Mouse (Mus musculus) hindbrain, postnatal 0 days (tissue): Measurements from ENCODE around the gene Ppp1r12b. TPM values are rescaled to one million over a fixed set of nuclear protein-coding genes. Genes with fewer than 3 reads are reported as not detected.

Experiments used
- ATAC-seq: fragments of 200-750 bp; cut with Nextera tagmentation; 2 replicates; pipeline ENCODE4 v1.8.0; 2017; ENCODE audit warnings: mild to moderate bottlenecking, moderate TSS enrichment, moderate library complexity
- DNase-seq: peaks from one replicate; pipeline ENCODE4 v3.0.0-alpha.2; 2015; ENCODE audit warnings: low spot score
- H3K27ac ChIP-seq: fragments of 300-500 bp; sonication (generic); 2 replicates; pipeline ENCODE4 v1.5.1; 2014; ENCODE audit warnings: mild to moderate bottlenecking
- H3K27me3 ChIP-seq: fragments of 300-500 bp; sonication (generic); 2 replicates; pipeline ENCODE4 v1.6.1; 2014; ENCODE audit warnings: low read length, mixed read lengths; ENCODE audit not compliant: insufficient read depth
- H3K36me3 ChIP-seq: fragments of 300-500 bp; sonication (generic); 2 replicates; pipeline ENCODE4 v1.6.1; 2014; ENCODE audit warnings: low read length, mixed read lengths; ENCODE audit not compliant: insufficient read depth
- H3K4me1 ChIP-seq: fragments of 300-500 bp; sonication (generic); 2 replicates; pipeline ENCODE4 v1.6.1; 2014; ENCODE audit warnings: antibody characterized with exemption, low read length, mixed read lengths; ENCODE audit not compliant: insufficient read depth
- H3K4me2 ChIP-seq: fragments of 300-500 bp; sonication (generic); 2 replicates; pipeline ENCODE4 v1.6.1; 2014; ENCODE audit warnings: low read depth, mild to moderate bottlenecking, low read length, moderate library complexity, mixed read lengths
- H3K4me3 ChIP-seq: fragments of 300-500 bp; sonication (generic); 2 replicates; pipeline ENCODE4 v1.5.1; 2014; ENCODE audit warnings: low read length
- H3K9ac ChIP-seq: fragments of 300-500 bp; sonication (generic); replicated peaks from 2 replicates; pipeline ENCODE4 v1.6.1; 2014; ENCODE audit warnings: mild to moderate bottlenecking, low read length, moderate library complexity, mixed read lengths
- H3K9me3 ChIP-seq: fragments of 300-500 bp; sonication (generic); 2 replicates; pipeline ENCODE4 v1.6.1; 2016; ENCODE audit warnings: low read length, mixed read lengths
- CTCF ChIP-seq: IDR thresholded peaks from 2 replicates; pipeline ENCODE4 v1.5.1; 2016; ENCODE audit warnings: antibody characterized with exemption, control low read depth, low read depth
- WGBS: fragments of 180-500 bp; shearing (Covaris S2); extraction: QIAGEN DNeasy Blood & Tissue Kit; methylation state at CpG from one replicate; pipeline ENCODE4 v1.1.7; 2014; 5-methylcytosine and 5-hydroxymethylcytosine counted together
- polyA plus RNA-seq: library from polyadenylated mRNA; unstranded; fragments of >200 nt; fragmentation: Nextera tagmentation; extraction: Ambion mirVana; gene quantifications from 2 replicates; pipeline ENCODE4 v1.2.1, GENCODE M21; 2015
- total RNA-seq: library from RNA; depleted of rRNA; stranded (reverse); fragments of >200 nt; gene quantifications from 2 replicates; pipeline ENCODE4 v1.2.3, GENCODE M21; 2014

The Ppp1r12b gene
- total and polyA plus RNA-seq, 2 experiments from 2014 or later = 12.9 to 26.6 TPM

DNA sequence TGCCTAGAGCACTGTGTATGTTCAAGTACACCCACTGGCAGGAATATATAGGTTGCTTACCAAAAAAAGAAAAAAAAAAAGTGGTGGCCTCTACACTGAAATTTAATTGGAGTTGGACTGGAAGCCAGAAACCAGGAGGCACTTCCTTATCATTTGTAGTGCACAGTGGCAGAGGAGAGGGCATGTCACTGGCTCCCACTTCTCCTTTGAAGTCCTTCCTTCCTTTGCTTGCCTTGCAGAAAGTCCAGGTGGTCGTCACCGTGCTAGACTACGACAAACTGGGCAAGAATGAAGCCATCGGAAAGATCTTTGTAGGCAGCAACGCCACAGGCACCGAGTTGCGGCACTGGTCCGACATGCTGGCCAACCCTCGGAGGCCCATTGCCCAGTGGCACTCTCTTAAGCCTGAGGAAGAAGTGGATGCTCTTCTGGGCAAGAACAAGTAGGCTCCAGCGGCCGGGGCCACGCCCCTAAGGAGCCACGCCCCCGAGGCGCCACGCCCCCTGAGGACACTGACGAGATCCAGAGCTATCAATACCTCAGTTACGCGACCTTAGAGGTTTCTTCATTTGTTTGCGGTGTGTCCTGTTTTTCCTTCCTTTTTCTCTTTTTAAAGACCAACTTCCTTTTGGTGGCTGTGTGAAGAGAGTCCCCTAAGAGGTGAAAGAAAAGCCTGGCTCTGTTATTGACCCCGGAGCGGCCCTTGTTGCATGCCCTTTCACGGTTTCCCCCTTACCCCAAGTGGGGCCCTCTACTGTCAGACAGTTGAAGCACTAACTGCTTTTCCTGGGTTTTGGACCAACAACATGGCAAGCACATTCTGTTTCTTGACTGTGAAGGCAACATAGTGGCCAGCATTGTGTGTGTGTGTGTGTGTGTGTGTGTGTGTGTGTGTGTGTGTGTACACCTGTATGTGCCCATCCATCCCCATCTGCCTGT lies 208.2 kb downstream of the Ppp1r12b start:
- WGBS = 25% methylated on average over 23 of the region's 23 CpGs
- DNase-seq = no peak
- no peak for TF ChIP-seq CTCF

DNA sequence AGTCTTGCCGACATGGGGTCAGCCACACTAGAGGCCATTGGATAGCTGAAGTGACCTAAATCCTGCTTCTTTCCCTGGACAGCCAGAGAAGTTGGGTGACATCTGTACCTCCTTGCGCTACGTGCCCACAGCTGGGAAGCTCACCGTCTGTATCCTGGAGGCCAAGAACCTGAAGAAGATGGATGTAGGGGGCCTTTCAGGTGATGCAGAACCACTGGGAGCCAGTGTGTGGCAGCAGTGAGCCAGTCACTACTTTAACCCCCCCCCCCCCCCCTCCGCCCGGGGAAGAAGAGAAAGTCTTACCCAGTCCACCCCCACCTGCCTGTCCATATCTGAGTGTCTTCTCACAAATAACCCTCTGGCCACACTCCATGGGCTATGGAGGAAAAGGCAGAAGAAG lies 210.1 kb downstream of the Ppp1r12b start:
- Histone ChIP-seq H3K4me1 (no peaks in the 10 kb centered on the region), H3K9me3 (no peaks in the 10 kb centered on the region), H3K36me3 (no peaks in the 10 kb centered on the region), H3K27me3 (no peaks in the 10 kb centered on the region), H3K9ac (no peak overlapping the region), H3K27ac (no peak overlapping the region), H3K4me2 (no peak overlapping the region), H3K4me3 (no peak overlapping the region)
- peak; percentile 66 for TF ChIP-seq CTCF
- no peak for ATAC-seq
- WGBS = 66% methylated on average over 4 of the region's 6 CpGs
- peak; percentile 28 for DNase-seq

More for the DNA sequence above, 208.2 kb downstream of the Ppp1r12b start:
- Histone ChIP-seq H3K27me3 (no peaks in the 10 kb centered on the region), H3K4me2 (no peak overlapping the region), H3K9ac (no peak overlapping the region), H3K9me3 (no peaks in the 10 kb centered on the region), H3K4me3 (no peak overlapping the region), H3K27ac (no peak overlapping the region), H3K36me3 (no peaks in the 10 kb centered on the region), H3K4me1 (no peaks in the 10 kb centered on the region)
- ATAC-seq = no peak

DNA sequence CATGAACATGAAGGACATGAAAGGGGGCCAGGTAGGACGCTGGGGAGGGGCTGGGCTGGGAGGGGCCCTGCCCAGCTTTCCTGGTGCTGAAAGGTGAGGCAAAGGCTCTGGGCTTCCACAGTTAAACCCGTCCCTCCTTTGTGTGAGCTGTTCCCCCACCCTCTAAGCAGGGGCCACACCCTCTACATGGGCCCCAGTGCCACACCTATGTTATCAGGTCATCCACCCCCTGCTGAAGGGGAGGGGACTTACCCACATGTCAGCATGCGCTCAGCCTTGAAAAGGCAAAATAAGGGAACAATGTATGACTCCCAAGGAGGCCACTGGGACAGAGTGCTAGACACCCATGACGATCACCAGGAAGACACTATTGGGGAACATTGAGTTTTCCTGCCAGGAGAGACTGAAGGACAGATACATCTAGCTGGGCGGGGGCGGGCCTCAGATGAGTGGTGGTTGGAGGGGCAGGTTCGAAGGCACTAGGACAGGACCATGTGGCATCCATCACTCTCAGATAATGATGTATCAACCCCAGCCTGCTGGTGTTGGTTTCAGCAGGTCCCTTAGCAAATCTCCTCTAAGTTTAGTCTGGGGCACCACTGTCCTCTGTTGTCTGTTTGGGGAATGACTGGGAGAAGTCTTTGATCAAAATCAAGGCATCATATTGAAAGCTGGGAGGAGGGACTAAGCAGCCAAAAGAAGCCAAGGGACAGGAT lies 213.6 kb downstream of the Ppp1r12b start:
- H3K4me2 ChIP-seq = no peak overlapping the region
- TF ChIP-seq CTCF = peak; percentile 43
- WGBS = 85% methylated on average over 7 of the region's 7 CpGs

DNA sequence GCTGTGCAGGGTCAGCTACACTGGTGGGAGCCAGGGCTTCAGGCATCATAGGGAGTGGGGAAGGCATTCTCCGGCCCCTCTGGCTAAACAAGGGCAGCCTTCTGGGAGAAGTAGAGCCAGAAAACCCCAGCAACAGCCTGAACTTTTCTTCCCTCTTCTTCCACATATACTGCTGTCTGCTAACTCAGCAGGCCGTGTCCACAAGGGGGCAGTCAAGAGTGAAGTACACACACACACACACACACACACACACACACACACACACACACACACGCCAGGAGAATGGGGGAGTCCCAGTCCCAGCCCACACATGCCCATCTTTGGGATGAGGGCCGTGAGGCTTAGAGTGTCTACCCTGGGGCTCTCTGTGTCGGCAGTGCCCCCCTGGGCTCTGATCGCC lies 214.3 kb downstream of the Ppp1r12b start:
- Histone ChIP-seq H3K27ac (no peak overlapping the region), H3K4me2 (no peak overlapping the region), H3K36me3 (no peaks in the 10 kb centered on the region), H3K4me1 (no peaks in the 10 kb centered on the region), H3K9me3 (no peaks in the 10 kb centered on the region), H3K4me3 (no peak overlapping the region), H3K27me3 (no peaks in the 10 kb centered on the region), H3K9ac (no peak overlapping the region)
- TF ChIP-seq CTCF = peak; percentile 61
- DNase-seq (no peak), ATAC-seq (no peak)
- 84% methylated on average over 6 of the region's 6 CpGs for WGBS

More for the DNA sequence above, 213.6 kb downstream of the Ppp1r12b start:
- ATAC-seq (0 out of 2 replicates have a peak, but pooled peaks have one; percentile 27), DNase-seq (no peak)
- Histone ChIP-seq H3K27me3 (no peaks in the 10 kb centered on the region), H3K4me1 (no peaks in the 10 kb centered on the region), H3K4me3 (no peak overlapping the region), H3K36me3 (no peaks in the 10 kb centered on the region), H3K9me3 (no peaks in the 10 kb centered on the region), H3K9ac (no peak overlapping the region), H3K27ac (no peak overlapping the region)

DNA sequence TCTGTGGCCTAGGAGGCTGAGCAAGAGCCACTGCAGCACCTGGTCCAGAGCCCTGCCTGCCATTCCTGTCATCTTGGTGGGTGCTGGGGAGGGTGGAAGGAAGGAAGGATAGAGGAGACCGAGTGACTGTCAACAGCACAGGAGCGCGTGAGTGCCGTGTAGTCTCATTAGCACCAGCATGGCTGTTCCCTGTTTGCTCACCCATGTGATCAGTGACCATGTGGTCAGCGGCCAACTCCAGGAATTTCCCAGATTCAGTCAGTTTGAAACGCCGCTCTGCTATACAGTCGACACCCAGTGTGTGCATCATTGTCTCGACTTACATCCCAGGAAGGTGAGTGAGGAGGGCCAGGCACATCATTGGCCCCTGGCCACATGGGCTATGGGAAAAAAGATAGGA lies 218.3 kb downstream of the Ppp1r12b start:
- Histone ChIP-seq H3K4me2 (no peak overlapping the region), H3K9ac (no peak overlapping the region), H3K36me3 (no peaks in the 10 kb centered on the region), H3K27ac (no peak overlapping the region), H3K4me3 (no peak overlapping the region), H3K4me1 (no peaks in the 10 kb centered on the region), H3K27me3 (no peaks in the 10 kb centered on the region), H3K9me3 (no peaks in the 10 kb centered on the region)
- WGBS = 59% methylated on average over 9 of the region's 9 CpGs
- TF ChIP-seq CTCF = no peak
- DNase-seq (no peak), ATAC-seq (peak; percentile 29; the same call in 1 of the 2 replicates)

DNA sequence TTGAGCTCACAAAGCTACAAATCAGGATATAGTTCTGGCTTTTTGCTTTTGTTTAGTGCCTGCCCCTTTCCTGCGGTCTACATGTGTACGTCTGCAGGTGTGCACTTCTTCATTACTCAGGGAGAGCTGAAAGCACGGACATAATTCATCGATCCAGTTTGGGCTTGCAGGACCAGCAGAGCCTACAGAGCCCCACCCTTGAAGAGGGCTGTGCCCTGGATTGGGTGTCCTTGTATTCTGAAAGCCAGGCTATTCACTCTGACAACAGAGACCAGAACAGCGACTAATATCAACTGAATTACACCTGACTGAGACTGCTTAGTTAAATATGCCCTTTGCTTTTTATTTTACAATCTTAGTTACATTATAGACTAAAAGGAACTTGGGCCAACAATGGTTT lies 222.1 kb downstream of the Ppp1r12b start:
- DNase-seq = no peak
- 89% methylated on average over 5 of the region's 5 CpGs for WGBS
- Histone ChIP-seq H3K9me3 (no peaks in the 10 kb centered on the region), H3K4me2 (no peak overlapping the region), H3K4me3 (no peak overlapping the region), H3K36me3 (no peaks in the 10 kb centered on the region), H3K9ac (no peak overlapping the region), H3K27ac (no peak overlapping the region), H3K27me3 (no peaks in the 10 kb centered on the region), H3K4me1 (peaks cover 5% of the 10 kb centered on the region)
- no peak for TF ChIP-seq CTCF
- no peak for ATAC-seq
